Mouse (Mus musculus) kidney, adult 2 months (tissue): ENCODE data around the gene Chst11.

ENCODE experiments used
- CTCF ChIP-seq: fragments of 200-500 bp; conservative IDR thresholded peaks from 2 replicates; pipeline ENCODE4 v1.5.1; 2011; ENCODE audit warnings: low read depth, mild to moderate bottlenecking, control low read depth, low read length, moderate library complexity, mixed read lengths; ENCODE audit not compliant: insufficient read depth, insufficient read length
- POLR2A ChIP-seq: fragments of 200-500 bp; IDR thresholded peaks from one replicate; pipeline ENCODE4 v1.6.1; 2011; ENCODE audit warnings: low read depth, low read length, control low read depth

DNA sequence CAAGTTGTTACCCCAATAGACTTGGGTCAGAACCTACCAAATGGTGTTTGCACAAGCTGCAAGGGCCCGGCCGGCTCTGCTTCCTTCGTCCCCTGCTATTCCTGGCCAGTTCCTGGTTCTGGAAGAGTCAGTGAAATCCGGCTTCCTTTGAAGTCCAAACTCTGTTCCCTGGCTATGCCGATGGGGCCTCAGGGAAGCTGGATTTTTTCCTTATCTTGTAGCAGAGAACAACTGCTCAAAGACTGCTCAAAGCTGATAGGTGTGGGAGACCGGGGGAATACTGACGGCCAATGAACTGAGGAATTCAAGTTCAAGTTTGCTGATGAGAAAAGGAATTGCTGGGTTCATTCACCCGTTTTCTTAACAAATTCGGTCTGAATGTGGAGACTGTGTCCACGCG is 13.7 kb upstream of the Chst11 start:
- TF ChIP-seq CTCF (no peak), POLR2A (no peak)
